Mouse (Mus musculus): ENCODE results near the gene Slc2a2.

The Slc2a2 gene

DNA sequence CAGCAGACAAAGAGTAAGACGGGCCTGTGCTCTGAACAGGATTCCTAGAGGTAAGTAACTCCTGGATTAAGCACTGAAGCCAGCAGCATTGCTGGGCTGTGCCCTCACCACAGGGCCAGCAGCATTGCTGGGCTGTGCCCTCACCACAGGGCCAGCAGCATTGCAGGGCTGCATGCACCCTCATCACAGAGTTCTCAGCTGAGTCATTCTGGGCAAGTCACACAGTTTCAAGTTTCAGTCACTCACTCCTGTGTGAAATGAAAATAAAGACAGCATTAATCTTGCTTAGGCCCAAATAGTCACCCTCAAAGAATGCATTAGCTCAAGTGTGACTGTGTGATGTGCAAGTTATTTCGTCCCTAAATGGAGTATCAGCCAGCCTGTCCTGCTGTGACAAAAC is 37.0 kb downstream of the Slc2a2 start:
- no peak for DNase-seq (ENCODE audit: low read depth)

DNA sequence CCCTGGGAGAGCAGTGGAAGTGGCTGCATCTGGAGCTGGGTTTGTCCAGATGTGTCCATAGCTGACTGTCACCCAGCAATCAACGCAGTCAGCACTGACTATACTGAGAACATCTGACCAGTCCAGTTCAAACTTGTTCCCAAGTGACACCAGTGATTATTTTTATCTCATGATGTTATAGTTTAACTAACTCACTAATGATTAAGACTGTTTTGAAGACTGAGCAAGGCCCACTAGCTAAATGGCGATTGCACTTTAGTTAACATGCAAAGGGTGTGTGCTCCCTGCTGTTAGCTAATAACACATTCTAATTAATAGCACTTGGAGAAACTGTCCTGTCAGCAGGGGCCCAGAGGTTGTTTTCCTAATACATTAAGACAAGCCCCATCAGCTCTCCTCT is 39.3 kb downstream of the Slc2a2 start:
- DNase-seq (ENCODE audit: low read depth): no peak

DNA sequence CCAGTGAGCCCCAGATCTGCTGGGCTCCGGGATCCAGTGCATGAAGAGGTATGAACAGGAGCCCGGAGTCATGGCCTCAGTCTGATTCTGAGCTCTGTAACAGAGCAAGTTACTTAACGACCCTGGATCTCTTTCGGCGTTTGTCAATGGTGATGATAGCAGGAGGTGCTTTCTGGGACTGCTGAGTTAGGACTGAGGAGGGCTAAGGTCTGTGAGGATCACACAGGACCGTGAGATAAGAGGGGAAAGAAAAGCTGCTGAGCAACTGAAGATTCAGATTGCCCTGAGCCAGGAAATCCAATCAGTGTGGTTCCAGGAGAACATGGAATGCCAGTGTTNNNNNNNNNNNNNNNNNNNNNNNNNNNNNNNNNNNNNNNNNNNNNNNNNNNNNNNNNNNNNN is 42.6 kb downstream of the Slc2a2 start:
- no peak for DNase-seq (ENCODE audit: low read depth)

DNA sequence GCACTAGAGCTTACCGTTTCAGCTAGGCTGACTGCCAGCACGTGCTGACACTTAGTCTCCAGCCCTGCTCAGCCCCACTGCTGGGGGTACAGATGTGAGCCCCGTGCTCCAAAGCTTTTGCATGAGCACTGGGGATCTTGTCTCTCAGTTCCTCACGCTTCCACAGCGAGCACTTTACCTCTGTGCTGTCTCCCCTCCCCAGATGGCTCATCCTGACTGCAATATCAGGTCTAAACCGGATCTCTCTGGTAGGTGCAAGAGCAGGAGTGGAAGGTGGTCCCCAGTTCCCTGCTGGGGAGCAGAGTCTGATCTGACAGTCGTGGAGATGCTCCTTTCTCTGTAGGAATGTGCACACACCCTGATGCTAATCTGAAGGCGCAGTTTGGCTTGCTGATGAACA is 45.5 kb downstream of the Slc2a2 start:
- no peak for DNase-seq (ENCODE audit: low read depth)

DNA sequence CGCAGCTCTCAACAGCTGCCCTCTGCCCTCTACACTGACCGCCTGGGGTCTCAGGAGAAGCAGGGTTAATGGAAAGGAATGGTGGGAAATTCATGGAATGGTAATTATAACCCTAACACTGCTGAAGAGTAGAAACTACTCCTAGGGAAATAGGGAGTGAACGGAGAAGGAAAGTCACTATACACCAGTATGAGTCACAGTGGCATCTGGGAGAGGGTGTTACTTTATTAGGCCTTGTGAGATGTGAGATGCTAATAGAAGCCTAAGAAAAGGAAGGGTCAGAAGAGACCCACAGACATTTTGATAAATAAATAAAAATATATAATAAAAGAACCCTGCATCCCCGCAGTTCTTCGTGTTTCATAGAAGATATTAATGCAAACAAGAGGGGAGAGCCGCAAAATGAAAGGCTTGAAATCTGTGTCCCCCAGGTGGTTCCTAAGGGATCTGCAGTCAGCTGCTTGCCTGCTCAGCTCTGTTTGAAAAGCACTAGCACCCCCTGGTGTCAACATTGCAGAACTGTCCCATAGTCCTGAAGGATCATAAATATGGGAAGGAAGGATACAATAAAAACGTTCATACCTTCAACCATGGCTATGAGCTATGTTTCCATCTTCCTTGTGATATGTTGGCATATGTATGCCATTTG is 48.3 kb downstream of the Slc2a2 start:
- DNase-seq (ENCODE audit: low read depth): peak; percentile 83

DNA sequence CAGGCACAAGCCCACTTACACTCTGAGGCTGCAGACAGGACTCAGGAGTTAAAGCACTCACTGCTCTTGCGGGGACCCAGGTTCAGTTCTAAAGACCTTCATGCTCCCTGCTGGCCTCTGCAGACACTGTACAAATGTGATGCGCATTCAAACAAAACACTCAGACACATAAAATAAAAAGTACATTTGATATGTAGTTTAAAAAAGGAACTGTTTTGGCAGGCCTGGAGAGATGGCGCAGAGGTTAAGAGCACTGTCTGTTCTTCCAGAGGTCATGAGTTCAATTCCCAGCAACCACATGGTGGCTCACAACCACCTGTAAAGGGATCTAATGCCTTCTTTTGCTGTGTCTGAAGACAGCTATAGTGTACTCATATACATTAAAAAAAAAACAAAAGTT is 50.4 kb downstream of the Slc2a2 start:
- no peak for DNase-seq (ENCODE audit: low read depth)

DNA sequence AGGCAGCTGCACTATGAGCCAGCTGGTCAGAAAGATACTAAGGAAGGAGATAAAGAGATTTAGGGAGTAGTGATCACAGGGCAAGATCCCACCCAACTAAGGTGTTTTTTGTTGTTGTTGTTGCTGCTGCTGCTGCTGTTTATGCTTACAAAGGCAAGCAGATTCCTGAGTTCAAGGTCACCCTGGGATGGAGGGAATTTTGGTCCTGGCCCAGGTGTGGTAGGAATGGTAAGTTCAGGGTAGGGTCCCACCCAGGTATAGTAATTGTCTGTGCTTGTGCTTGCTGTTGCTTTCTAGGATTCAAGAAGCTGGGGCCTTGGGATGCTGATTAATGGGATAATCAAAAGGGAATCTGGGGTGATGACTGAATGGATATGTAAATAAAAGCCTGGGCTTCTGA is 51.3 kb downstream of the Slc2a2 start:
- no peak for DNase-seq (ENCODE audit: low read depth)

DNA sequence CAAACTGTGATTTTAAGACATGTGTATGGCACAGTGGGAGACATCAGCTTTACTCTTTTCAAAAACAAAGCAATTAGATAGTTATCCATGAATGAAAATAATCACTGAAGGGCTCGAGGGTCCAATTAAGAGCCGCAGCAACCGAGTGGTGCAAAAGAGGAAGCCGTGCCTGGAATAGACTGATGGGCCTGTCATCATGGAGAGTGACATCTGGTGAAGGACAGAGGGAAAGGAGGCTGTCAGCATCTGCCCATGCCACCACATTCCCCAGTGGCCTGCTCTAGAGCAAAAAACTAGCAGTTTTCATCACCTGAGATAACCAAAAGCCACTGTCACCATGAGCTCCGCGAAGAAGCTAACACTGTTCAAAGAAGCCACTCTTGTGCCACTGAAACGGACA is 57.8 kb downstream of the Slc2a2 start:
- DNase-seq (ENCODE audit: low read depth): no peak

DNA sequence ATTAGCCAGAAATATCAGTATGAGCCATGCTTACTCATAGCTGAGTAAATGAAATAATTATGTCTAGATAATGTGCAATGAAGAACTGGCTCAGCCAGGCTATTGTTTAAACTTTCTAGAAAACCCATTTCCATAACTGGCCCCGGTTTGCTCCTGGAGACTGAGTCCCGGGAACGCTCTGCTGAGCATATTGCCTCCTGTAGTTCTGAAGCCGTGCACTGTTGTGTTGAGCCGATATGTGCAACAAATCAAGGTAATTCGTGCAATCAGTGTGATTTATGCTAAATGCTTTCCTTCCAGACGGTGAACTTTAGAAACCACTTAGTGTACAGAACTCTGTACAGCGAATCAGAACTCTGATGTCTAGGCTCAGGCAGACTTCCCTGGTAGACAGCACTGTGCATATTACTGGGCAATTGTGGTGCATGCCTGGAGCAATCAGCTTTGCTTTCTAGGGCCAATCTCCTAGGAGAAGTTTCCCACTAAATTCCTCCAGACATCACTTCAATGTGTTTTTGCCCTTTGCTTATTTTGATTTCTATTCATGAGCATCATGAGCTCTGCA is 63.6 kb downstream of the Slc2a2 start:
- no peak for DNase-seq (ENCODE audit: low read depth)

DNA sequence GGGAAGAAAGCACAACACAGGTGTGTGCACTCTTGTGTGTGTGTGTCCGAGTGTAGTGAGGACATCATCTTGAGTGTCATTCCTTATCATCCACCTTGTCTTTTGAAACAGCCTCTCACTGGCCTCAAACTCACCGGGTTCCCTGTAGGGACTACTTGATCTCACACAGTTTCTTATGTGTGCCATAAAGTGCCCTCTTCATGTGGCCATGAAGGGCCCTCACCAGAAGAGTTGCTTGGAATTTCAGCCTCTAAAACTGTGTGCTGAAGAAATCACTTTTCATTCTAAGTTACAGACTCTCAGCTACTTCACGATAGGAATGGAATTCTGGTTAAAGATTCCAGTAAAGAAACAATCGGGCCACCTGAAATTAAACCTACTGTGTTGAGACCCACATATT is 69.2 kb downstream of the Slc2a2 start:
- no peak for DNase-seq (ENCODE audit: low read depth)

DNA sequence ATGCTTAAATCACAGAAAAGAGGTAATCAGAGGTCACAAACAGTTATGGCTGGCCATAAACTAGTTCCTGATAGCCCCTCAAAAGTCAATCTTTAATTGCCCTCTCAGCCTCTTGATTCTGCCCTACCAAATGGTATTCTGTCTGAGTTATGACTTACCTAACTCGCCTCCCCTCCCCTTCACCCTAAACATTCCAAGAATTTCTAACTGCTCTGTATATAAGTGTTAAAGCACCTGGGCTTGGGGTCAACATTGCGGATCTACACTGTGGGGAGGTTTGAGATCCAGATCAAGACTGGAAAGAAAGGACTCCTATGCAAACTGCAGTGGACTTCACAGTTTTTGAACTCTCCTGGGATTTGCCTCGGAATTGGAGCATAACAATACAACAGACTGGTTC is 70.5 kb downstream of the Slc2a2 start:
- DNase-seq (ENCODE audit: low read depth): no peak

DNA sequence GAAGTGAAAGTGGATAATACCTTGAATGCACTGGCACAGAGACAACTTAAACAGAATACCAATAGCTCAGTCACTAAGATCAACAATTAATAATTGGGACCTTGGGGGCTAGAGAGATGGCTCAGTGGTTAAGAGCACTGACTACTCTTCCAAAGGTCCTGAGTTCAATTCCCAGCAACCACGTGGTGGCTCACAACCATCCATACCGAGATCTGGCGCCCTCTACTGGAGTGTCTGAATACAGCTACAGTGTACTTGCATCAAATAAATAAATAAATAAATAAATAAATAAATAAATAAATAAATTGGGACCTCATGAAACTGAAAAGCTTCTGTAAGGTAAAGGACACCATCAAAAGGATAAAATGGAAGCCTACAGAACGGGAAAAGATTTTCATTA is 75.2 kb downstream of the Slc2a2 start:
- peak; percentile 32 for DNase-seq (ENCODE audit: low read depth)

DNA sequence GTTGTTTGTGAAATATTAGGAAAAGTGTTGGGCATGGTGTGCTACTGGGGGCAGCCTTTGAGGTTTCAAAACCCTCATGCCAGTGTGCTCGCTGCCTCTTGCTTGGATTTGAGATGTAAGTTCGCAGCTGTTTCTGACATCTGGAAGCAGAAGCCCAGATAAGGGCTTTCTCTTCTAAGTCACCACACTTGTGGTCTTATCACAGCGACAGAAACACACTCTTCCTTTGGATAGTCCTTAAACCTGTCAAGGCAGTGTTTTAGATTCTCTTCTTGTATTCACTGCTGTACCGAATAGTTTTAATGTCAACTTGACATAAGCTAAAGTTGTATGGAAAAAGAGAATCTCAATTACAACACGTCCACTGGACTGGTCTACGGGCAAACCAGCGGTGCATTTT is 77.7 kb downstream of the Slc2a2 start:
- DNase-seq (ENCODE audit: low read depth): no peak

DNA sequence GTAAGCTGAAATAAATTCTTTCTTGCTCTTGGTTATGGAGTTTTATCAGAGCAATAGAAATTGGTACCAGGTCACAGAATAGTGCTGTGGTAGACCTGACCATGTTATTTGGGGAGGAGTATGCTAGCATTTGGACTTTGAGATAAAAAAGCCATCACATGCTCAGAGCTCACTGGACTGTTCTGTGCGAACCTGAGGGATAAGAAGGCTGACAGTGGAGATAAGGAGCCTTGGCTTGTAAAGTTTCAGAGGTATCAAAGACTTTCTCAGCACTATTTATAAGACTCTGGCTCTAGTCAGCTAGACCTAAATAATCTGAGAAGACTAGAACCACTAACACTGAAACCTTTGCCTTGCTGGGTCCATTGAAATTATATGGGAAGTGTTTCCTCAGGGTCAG is 78.3 kb downstream of the Slc2a2 start:
- no peak for DNase-seq (ENCODE audit: low read depth)

DNA sequence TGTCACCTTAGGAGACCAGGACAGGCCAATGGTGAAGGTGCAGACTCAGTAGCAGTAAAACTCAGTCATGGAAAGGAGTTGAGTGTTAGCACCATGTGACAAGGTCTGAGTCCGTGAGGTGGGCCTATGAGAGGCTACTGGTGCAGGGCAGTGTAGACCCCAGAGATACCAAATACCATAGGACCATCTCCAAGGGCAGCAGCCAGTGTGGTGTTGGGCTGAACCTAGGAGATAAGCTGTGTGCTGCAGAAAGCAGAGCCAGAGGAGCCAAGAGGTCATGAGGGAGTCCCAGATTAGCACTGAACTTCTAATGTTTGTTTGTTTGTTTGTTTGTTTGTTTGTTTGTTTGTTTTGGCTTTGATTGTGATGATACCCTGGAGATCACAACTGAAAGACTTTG is 78.8 kb downstream of the Slc2a2 start:
- no peak for DNase-seq (ENCODE audit: low read depth)

DNA sequence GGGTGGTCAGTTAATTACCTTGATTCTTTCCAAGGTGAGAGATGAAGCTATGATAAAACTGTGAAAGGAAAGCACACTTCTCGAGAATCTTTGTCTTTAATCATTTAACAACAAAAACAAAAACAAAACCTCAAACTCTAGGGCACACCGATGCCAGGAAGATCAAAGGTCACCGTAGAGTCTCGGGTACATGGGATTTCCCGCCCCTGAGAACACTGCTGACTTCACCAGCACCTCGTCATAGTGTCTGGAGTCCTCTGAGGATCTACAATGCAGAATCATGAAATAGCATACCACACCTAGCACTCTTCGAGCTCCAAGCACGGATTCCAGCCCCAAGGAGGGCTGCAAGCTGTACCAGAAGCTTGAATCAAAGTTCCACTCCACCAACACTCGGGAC is 82.8 kb downstream of the Slc2a2 start:
- peak; percentile 71 for DNase-seq (ENCODE audit: low read depth)
